Mouse (Mus musculus) gastrocnemius, postnatal 10 days (tissue): Measurements from ENCODE around the gene Atp2b4. TPM values are rescaled to one million over a fixed set of nuclear protein-coding genes. Genes with fewer than 3 reads are reported as not detected.
"Not testable (repeated sequence)": the region's sequence is repeated elsewhere in the genome, so short reads cannot be mapped to it uniquely, and the experiment has no call there.

Source experiments
- DNase-seq: peaks from one replicate; pipeline ENCODE4 v3.0.0; 2021; ENCODE audit warnings: mixed read lengths
- total RNA-seq, 2 experiments: library from RNA; stranded (reverse); gene quantifications; 2 replicates each; pipeline ENCODE4 v1.2.3; 2021

The Atp2b4 gene
- total RNA-seq, 2 experiments from 2014 or later = 25.2 to 35.3 TPM

GRCm38 (mm10) chr1:133694876-133695275 is 106.0 kb downstream of the Atp2b4 start:
- no peak for DNase-seq

DNA sequence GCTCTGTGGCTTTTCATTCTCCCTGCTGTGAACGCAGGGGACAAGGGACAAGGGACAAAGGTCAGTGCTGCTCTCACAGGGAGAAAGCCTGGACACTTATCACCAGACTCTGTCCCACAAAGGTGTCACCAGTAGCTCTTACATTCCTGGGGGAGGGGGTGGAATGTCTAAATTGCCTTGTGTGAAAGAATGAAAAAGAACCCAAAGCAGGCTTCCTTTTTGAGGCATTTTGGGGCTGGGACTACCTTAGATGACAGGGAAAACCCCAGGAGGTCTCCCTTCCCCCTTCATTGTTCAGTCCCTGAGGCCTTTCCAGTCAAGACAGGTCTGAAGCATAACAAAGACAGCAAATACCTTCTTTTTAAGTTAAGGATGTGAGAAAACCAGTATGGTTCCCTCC is 106.5 kb downstream of the Atp2b4 start:
- DNase-seq = no peak

DNA sequence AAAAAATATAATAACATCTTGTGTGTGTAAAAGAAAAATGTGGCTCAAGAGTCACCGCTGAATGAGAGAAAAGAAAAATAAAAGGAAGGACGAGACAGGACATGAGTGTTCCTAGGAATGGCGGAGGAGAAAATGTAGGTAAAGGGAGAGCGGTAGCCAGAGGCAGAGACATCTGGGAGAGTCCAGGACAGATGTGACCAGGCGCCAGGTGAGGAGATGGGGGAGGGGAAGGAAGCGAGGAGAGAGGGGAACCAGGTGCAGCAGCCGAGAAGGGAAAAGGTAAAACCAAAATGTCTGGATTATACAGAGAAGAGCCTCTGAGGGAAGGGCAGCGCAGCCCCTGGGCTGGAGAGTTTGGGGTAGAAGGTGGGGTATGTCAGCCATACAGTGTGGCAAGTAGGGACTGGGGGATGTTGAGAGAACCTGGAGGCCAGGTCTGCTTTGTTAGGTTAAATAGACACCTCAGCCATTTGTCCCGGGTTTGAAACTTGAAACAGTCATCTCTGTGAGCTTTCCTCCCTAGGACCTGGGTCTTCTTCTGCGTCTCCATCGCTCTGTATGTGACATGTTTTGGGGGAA is 107.2 kb downstream of the Atp2b4 start:
- DNase-seq = no peak

GRCm38 (mm10) chr1:133692195-133692594 is 108.6 kb downstream of the Atp2b4 start:
- no peak for DNase-seq

DNA sequence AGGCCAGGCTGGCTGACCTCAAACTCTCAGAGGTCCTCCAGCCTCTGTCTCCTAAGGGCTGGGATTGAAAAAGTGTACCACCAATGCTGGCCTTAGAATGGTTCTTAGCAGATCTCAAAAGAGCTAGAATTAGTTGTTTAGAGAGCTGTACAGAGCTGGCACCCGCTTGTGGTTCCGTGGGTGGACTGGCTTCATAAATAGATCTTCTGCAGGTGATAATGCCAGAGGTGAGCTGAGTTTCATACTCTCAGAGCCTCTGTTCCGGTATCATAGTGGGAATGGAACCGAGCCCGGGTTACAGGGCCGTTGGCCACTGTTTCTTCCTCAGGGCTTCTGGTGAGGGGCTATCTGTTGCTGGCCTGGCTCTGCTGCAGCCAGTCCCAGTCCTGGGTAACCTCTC is 109.8 kb downstream of the Atp2b4 start:
- no peak for DNase-seq

- no peak for DNase-seq
Observed at GRCm38 (mm10) chr1:133689897-133690296, 110.9 kb downstream of the Atp2b4 start, which contains the start of gene Lax1. Gene Lax1, minus strand, starts transcription at chr1:133690108.

DNA sequence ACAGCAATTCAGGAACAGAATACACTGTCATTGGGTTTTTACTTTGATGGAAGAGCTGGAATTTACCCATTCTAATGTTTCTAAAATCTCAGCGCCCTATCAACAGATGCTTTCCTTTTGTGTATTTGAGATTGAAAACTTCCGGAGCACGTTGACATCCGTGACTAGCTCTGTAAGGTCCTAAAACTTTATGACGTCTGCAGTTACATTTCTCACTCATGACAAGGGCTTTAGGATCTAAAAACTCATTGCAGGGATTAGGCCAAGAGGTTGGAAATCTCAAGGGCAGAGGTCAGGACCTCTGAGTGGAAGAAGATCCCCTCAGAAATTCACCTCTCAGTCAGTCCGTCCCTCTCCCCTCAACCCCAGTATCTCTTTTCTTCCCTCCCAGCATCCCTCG is 112.5 kb downstream of the Atp2b4 start:
- DNase-seq = no peak

DNA sequence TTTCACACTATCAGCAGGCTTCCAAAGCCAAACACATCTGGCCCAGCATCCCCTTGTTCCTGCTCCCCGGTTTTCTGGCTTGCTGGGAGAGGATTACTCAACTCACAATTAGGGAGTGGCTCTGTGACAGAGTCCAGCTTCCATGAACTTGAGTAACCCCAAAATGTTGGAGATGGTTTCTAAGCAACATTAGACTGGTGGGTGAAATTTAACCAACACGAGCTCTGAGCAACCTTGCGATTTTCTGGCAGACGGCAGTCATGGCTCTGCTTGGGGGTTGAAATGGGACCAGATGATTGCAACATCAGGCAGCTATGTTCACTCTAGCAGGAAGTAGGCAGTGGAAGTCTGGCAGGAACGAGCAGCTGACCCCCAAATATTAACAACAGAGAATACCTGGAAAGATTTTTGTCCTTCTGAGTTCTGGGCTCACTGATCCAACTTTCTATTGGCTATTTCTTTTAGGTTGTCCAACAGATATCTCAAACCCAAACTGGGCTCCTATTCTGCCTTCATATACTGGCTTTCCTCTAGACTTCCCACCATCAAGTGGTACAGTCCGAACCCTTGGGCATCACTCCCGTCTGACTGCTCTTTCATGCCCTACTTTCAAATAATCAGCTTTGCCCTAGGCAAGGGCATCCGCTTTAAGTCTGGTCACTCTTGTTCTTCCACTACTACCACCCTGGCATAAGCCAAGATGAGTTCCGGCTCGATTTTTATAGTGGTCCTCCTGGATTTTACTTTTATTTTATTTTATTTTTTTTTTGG is 114.9 kb downstream of the Atp2b4 start:
- peak; percentile 47 for DNase-seq

- DNase-seq = no peak
Observed at GRCm38 (mm10) chr1:133671801-133672200, 129.0 kb downstream of the Atp2b4 start.

DNA sequence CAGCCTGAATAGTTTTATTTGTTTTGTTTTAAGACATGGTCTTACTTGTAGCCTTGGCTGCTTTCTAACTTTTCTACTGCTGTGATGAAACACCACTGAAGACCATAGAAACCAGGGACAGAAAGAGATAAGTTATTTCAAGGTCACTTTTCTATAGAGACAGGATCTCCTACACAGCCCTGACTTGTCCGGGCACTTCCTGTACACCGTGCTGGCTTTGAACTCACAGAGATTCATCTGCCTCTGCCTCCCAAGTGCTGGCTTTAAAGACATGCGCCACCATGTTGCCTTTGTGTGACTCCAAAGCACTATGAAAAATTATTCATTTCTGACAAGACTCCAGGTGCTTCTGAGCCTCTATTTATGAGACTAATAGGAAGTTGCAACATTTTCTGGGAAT is 129.6 kb downstream of the Atp2b4 start:
- no peak for DNase-seq

- no peak for DNase-seq
Observed at GRCm38 (mm10) chr1:133670776-133671175, 130.1 kb downstream of the Atp2b4 start.

DNA sequence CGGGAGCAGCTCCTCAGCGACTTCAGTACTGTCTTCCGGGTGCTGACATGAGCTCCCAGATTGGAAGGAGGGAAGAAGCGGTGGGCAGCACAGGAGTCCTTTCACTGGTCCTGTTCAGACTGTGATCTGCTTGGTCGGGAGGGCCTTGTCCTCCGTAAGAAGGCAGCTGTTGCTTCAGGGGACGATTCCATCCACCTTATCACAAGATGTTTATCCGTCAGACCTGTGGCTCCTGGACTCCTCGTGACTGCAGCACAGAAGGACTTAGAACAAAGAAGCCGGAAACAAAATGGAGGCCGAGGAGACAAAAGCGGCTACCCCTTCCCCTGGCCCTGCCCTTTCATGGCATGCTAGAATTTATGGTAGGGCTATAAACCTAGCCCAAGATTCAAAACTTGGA is 130.7 kb downstream of the Atp2b4 start:
- no peak for DNase-seq

DNA sequence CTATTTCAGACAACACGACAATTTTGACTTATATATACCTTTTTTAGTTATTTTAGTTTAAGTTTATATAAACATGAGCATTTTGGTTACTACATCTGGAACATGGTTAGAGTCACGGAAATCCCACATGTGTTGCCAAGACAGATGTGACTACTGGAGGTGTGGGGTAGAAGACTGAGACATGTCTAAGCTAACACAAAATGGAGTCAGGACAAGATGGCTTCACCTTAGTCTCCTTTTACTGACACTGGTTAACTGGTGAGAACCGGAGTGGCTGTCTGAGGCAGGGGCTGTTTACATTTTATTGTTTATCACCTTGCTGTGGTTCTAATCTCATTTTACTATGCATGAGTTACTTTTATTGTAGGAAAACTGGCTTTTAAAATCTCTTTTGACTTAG is 132.2 kb downstream of the Atp2b4 start:
- DNase-seq = no peak

DNA sequence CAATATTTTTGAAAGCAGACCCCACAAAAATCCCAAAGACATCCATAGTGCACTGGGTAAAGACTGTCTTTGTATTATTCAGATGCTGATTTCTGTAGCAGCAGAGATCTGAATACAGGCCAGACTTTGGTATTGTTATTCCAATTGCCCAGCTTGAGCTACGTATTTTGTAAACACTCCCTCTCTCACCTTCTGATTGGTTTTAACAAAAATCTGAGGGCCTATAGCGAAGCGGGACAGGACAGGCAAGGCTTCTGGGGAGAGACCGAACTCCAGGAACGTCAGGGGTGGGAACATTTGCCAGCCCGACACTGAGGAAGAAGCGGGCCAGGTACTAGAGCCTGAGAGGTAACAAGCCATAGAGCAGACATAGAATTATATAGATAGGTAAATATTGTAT is 133.1 kb downstream of the Atp2b4 start:
- no peak for DNase-seq

DNA sequence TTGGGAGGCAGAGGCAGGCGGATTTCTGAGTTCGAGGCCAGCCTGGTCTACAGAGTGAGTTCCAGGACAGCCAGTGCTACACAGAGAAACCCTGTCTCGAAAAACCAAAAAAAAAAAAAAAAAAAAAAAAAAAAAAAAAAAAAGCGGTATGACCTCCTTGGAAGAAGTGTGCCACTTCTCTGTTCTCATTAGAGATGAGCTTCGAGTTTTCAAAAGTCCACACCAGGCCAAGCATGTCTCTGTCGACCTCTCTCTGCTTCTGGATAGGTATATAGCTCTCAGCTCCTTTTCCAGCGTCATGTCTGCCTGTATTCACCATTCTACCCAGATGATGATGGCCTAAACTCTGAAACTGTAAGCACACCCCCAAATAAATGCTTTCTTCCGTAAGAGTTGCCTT is 135.1 kb downstream of the Atp2b4 start:
- not testable (repeated sequence) for DNase-seq

- no peak for DNase-seq
Observed at GRCm38 (mm10) chr1:133664203-133664970, 136.5 kb downstream of the Atp2b4 start.

DNA sequence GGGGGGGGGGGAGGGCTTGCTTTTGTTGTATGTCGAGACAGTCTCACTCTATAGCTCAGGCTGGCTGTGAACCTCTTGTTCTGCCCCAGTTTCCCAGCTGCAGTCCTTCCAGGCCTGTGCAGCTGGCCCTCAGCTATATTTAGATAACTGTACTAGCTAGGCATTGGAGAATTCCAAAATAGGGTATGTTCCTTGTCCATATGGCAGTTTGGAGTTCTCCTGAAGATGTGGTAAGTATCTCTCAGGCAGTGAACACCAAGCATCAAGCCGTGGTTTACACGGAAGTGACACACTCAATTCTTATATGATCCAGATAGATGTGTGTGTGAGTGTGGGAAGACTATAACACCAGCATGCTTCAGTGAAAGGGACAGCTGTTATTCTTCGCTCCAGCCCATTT is 137.4 kb downstream of the Atp2b4 start:
- DNase-seq = no peak

DNA sequence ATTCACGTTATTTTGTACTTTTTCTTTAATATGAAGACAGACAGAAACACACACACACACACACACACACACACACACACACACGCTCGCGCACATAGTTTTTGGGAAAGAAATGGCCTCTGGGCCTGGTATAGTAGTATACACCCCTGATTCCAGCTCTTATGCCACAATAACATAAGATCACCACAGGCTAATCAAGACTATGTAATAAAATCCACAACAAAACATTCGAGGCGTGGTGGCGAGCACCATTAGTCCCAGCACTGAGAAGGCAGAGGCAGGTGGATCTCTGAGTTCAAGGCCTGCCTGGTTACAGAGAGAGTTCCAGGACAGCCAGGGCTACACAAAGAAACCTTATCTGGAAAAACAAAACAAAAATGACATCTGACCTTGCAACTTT is 137.9 kb downstream of the Atp2b4 start:
- no peak for DNase-seq

DNA sequence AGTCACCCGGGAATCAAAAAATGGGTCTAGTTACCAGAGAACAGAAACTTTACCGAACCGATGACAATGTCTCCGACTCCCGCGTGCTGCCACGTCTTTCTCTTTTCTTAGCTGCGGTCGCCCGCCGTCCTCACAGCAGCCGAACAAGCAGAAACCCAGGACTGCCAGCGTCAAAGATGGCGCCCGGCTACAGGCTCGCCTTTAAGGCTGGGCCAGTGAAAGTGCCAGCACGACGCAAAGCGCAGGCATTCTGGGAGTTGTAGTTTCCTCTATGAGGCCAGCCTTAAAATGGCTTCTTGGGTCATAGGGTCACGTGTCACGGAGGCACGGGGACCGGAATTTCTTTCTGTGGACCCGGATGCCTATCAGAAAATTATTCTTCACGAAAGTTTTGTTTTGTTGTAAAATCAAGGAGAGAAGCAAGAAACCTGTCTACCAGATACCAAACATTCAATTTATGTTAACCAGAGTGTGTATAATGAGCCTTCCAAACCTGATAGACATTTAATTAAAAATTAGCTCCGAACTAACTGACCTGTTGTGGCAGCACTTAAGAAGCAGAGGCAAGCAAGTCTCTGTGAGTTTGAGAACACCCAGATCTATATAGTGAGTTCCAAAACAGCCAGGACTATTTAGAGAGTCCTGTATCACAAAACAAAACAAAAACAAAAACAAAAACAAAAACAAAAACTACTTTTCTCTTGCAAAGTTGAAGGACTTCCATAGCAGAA is 139.5 kb downstream of the Atp2b4 start, which contains the start of gene Gm38394:
Gene Gm38394 (minus strand): TSS at position 116 of the 731 bp plus-strand sequence.
- DNase-seq = peak; percentile 82

- DNase-seq = peak; percentile 79
Observed at GRCm38 (mm10) chr1:133660466-133661202, 140.2 kb downstream of the Atp2b4 start, which contains the start of gene Zbed6. Gene Zbed6, minus strand, starts transcription at chr1:133660885.

GRCm38 (mm10) chr1:133658878-133659277 is 142.0 kb downstream of the Atp2b4 start:
- DNase-seq = no peak

- DNase-seq = no peak
Observed at GRCm38 (mm10) chr1:133656811-133657210, 144.0 kb downstream of the Atp2b4 start.
